Mouse (Mus musculus): ENCODE results near the gene Gm37240.

GRCm38 (mm10) chr3:84876211-84876610 lies 1011.1 kb downstream of the Gm37240 start:
- no peak for TF ChIP-seq CTCF (IDR thresholded peaks at IDR 0.05; ENCODE audit: control insufficient read depth, insufficient read depth, low read length)
- no peak for TF ChIP-seq POLR2A (IDR thresholded peaks at IDR 0.05; ENCODE audit: borderline replicate concordance, control insufficient read depth, low read depth, low read length)
